Mouse (Mus musculus) bone marrow, adult 2 months (tissue): ENCODE measurements around the gene Mrpl11.
A peak's percentile ranks its signal among the peaks of the same experiment; 100 is the strongest.

Experiments used
- CTCF ChIP-seq: fragments of 200-500 bp; IDR thresholded peaks from 2 replicates; pipeline ENCODE4 v1.5.1; 2011; ENCODE audit warnings: low read length, control low read depth; ENCODE audit not compliant: control insufficient read depth, insufficient read depth
- POLR2A ChIP-seq: fragments of 200-500 bp; IDR thresholded peaks from 2 replicates; pipeline ENCODE4 v1.6.1; 2011; ENCODE audit warnings: low read depth, mild to moderate bottlenecking, control low read depth, low read length, borderline replicate concordance; ENCODE audit not compliant: control insufficient read depth

DNA sequence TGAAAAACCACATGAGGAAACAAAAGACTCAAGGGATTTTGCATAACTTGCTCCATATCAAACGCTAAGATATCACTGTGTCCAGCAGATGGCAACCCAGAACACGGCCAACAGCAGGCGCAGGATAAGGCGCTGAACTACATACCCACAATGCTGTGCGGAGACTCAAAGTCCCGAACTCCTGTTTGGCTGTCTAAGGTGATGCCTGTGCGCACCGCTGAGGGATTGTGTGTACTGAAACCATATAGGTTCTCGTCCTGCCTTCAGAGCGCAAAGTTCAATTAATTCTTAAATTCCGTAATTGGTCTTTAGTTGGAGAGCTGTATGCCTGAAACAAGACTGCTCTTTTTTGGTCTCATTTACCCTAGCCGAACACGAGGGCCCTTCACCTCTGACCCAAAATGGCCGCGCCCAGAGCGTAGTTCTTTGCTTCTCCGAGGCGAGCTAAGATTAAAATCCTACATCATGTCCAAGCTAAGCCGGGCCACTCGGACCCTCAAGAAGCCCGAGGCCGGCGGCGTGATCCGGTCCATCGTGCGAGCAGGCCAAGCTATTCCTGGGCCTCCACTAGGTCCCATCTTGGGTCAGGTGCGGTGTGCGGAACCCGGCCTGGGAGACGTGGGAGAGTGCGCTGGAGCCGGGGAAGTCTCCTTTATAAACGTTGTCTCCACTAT lies at the start of gene Mrpl11:
- TF ChIP-seq CTCF (peak; percentile 89), POLR2A (no peak)
